Mouse (Mus musculus): Measurements from ENCODE around the gene Pus3. TPM values are rescaled to one million over a fixed set of nuclear protein-coding genes. Genes with fewer than 3 reads are reported as not detected.

The Pus3 gene
- polyA plus RNA-seq, 1 experiment from 2014 or later: 23.9 TPM

DNA sequence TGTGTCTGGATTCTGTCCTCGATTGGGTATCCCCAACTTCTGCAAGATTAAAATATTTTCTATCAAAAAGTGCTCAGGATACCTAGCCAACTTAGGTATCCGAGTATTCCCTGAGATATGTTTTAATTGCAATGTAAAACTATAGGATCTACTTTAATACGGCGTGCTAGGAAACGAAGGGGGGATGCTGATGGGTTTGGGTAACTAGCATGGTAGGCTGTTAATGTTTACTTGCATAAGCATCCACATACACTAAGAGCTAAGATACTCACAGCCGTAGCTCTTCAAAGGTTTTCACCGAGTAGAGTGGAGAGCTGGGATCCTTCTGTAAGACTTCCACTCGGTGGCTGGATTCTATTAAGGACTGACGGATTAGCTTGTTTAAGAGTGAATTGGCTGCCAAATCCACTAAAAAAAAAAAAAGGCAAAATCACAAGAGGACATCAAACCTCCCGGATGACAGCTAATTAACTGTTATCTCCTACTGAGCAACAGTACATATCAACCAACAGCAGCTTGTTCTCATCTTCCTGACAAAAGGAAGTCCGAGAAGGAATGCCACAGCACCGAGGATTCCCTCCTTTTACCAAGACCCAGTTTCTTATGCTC lies 1.8 kb upstream of the Pus3 start:
- 53% methylated on average over 12 of the region's 12 CpGs for WGBS
- no peak overlapping the region for H3K9ac ChIP-seq (replicated peaks; ENCODE audit: low read depth, low read length)
- ATAC-seq (ENCODE audit: insufficient number of reproducible peaks, insufficient read depth, low FRiP score, low read depth): no peak
- H3K4me2 ChIP-seq (replicated peaks; ENCODE audit: low read depth, low read length): no peak overlapping the region
- no peaks in the 10 kb centered on the region for H3K27me3 ChIP-seq (ENCODE audit: control insufficient read depth, insufficient read depth, low read length)
- H3K27ac ChIP-seq (ENCODE audit: low read length): no peak overlapping the region
- peaks cover 7% of the 10 kb centered on the region; the same call in 1 of the 2 replicates for H3K36me3 ChIP-seq (ENCODE audit: control insufficient read depth, insufficient read depth, low read length)
- H3K4me3 ChIP-seq (ENCODE audit: low read depth, low read length): no peak overlapping the region
- H3K9me3 ChIP-seq (ENCODE audit: control insufficient read depth, low read depth, low read length): no peaks in the 10 kb centered on the region
- H3K4me1 ChIP-seq (ENCODE audit: control insufficient read depth, insufficient read depth, low read length): peaks cover 12% of the 10 kb centered on the region; the same call in 1 of the 2 replicates

DNA sequence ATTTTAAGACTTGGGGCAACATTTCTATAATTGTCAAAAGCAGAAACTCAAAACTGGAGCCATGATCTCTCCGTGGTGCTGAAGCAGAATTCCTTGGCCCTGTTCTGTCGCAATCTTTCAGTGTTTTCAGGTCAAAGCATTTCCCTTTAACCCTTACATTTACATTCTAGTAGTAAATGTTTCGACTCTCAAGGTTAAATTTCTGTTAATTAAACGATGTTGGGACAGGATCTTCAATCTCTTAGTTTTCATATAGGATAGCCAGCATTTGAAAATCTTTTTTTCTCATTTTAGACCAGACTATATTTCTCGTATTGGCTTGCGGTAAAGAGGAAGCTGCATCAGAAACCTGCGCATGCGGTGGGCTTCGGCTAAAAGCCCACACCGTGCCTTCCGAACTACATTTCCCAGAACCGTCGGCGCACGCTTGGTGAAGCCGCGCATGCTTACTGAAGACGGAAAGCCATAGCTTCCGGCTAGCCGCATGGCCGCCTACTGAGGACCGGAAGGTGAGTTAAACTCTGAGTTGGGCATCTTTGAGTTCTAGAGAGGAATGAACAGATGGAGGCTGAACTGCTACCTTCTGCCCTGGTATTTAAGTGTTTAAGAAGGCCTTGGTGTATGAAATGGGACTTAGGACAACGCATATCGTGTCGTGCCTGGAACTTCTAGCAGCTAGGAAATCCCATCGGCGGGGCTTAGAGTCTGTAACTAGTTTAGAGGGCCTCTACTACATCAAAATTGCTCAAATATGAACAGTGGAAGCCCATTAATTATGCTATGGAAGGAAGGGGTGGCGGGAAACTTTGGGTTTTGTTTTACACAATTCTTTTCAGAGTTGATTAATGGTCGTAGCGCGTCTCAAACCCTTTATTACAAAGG lies 855 bp downstream of the Pus3 start:
- Histone ChIP-seq H3K27me3 (ENCODE audit: control insufficient read depth, insufficient read depth, low read length) (no peaks in the 10 kb centered on the region), H3K4me2 (replicated peaks; ENCODE audit: low read depth, low read length) (peak overlapping the region; percentile 97), H3K4me1 (ENCODE audit: control insufficient read depth, insufficient read depth, low read length) (peaks cover 12% of the 10 kb centered on the region; the same call in 1 of the 2 replicates), H3K9me3 (ENCODE audit: control insufficient read depth, low read depth, low read length) (no peaks in the 10 kb centered on the region), H3K4me3 (ENCODE audit: low read depth, low read length) (peak overlapping the region; percentile 79), H3K36me3 (ENCODE audit: control insufficient read depth, insufficient read depth, low read length) (peaks cover 19% of the 10 kb centered on the region; the same call in 1 of the 2 replicates), H3K27ac (ENCODE audit: low read length) (peak overlapping the region; percentile 58; the same call in 1 of the 2 replicates), H3K9ac (replicated peaks; ENCODE audit: low read depth, low read length) (peak overlapping the region; percentile 50)
- WGBS: 1% methylated on average over 31 of the region's 31 CpGs
- peak; percentile 89; the same call in 1 of the 2 replicates for ATAC-seq (ENCODE audit: insufficient number of reproducible peaks, insufficient read depth, low FRiP score, low read depth)

DNA sequence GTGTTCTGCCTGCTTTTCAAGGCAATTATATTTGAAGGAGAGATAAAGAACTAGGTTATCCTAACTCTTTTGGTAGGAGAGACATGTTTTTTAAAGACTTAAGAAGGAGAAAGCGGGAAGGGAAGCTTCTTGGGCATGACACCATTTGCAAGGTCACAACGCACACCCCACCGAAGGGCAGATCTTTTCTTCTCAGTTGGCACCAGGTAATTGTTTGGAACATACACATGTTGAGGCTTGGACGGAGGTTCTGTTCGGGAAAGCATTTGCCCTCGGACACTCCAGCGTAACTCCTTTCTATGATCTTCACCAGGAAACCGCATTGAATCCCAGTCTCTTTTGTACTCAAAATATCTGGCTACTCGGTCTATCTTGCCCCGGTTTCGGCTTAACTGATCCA lies 2.7 kb downstream of the Pus3 start:
- no peak overlapping the region for H3K9ac ChIP-seq (replicated peaks; ENCODE audit: low read depth, low read length)
- no peak overlapping the region for H3K4me2 ChIP-seq (replicated peaks; ENCODE audit: low read depth, low read length)
- no peak overlapping the region for H3K27ac ChIP-seq (ENCODE audit: low read length)
- H3K4me3 ChIP-seq (ENCODE audit: low read depth, low read length): no peak overlapping the region
- H3K9me3 ChIP-seq (ENCODE audit: control insufficient read depth, low read depth, low read length): no peaks in the 10 kb centered on the region
- no peaks in the 10 kb centered on the region for H3K27me3 ChIP-seq (ENCODE audit: control insufficient read depth, insufficient read depth, low read length)
- ATAC-seq (ENCODE audit: insufficient number of reproducible peaks, insufficient read depth, low FRiP score, low read depth): no peak
- H3K4me1 ChIP-seq (ENCODE audit: control insufficient read depth, insufficient read depth, low read length): peaks cover 12% of the 10 kb centered on the region; the same call in 1 of the 2 replicates
- WGBS: 95% methylated on average over 11 of the region's 11 CpGs
- peaks cover 33% of the 10 kb centered on the region; the same call in 1 of the 2 replicates for H3K36me3 ChIP-seq (ENCODE audit: control insufficient read depth, insufficient read depth, low read length)

GRCm38 (mm10) chr9:35561583-35561982 lies 3.2 kb downstream of the Pus3 start:
- Histone ChIP-seq H3K27ac (ENCODE audit: low read length) (no peak overlapping the region), H3K4me2 (replicated peaks; ENCODE audit: low read depth, low read length) (no peak overlapping the region), H3K9ac (replicated peaks; ENCODE audit: low read depth, low read length) (no peak overlapping the region), H3K4me3 (ENCODE audit: low read depth, low read length) (no peak overlapping the region), H3K9me3 (ENCODE audit: control insufficient read depth, low read depth, low read length) (no peaks in the 10 kb centered on the region), H3K4me1 (ENCODE audit: control insufficient read depth, insufficient read depth, low read length) (peaks cover 12% of the 10 kb centered on the region; the same call in 1 of the 2 replicates), H3K36me3 (ENCODE audit: control insufficient read depth, insufficient read depth, low read length) (peaks cover 37% of the 10 kb centered on the region; the same call in 1 of the 2 replicates), H3K27me3 (ENCODE audit: control insufficient read depth, insufficient read depth, low read length) (no peaks in the 10 kb centered on the region)
- 86% methylated on average over 6 of the region's 6 CpGs for WGBS
- ATAC-seq (ENCODE audit: insufficient number of reproducible peaks, insufficient read depth, low FRiP score, low read depth): no peak

GRCm38 (mm10) chr9:35564536-35565240 lies 6.3 kb downstream of the Pus3 start:
- Histone ChIP-seq H3K36me3 (ENCODE audit: control insufficient read depth, insufficient read depth, low read length) (peaks cover 45% of the 10 kb centered on the region; the same call in 1 of the 2 replicates), H3K27me3 (ENCODE audit: control insufficient read depth, insufficient read depth, low read length) (no peaks in the 10 kb centered on the region), H3K27ac (ENCODE audit: low read length) (no peak overlapping the region), H3K4me2 (replicated peaks; ENCODE audit: low read depth, low read length) (no peak overlapping the region), H3K4me1 (ENCODE audit: control insufficient read depth, insufficient read depth, low read length) (peaks cover 11% of the 10 kb centered on the region; the same call in 1 of the 2 replicates), H3K4me3 (ENCODE audit: low read depth, low read length) (no peak overlapping the region), H3K9ac (replicated peaks; ENCODE audit: low read depth, low read length) (no peak overlapping the region), H3K9me3 (ENCODE audit: control insufficient read depth, low read depth, low read length) (no peaks in the 10 kb centered on the region)
- WGBS: 90% methylated on average over 5 of the region's 5 CpGs
- ATAC-seq (ENCODE audit: insufficient number of reproducible peaks, insufficient read depth, low FRiP score, low read depth): no peak

GRCm38 (mm10) chr9:35567995-35568394 lies 9.6 kb downstream of the Pus3 start:
- no peak overlapping the region for H3K4me2 ChIP-seq (replicated peaks; ENCODE audit: low read depth, low read length)
- no peak overlapping the region for H3K9ac ChIP-seq (replicated peaks; ENCODE audit: low read depth, low read length)
- H3K9me3 ChIP-seq (ENCODE audit: control insufficient read depth, low read depth, low read length): no peaks in the 10 kb centered on the region
- peaks cover 4% of the 10 kb centered on the region; the same call in 1 of the 2 replicates for H3K4me1 ChIP-seq (ENCODE audit: control insufficient read depth, insufficient read depth, low read length)
- H3K27me3 ChIP-seq (ENCODE audit: control insufficient read depth, insufficient read depth, low read length): no peaks in the 10 kb centered on the region
- no peak overlapping the region for H3K27ac ChIP-seq (ENCODE audit: low read length)
- no peak for ATAC-seq (ENCODE audit: insufficient number of reproducible peaks, insufficient read depth, low FRiP score, low read depth)
- peaks cover 33% of the 10 kb centered on the region; the same call in 1 of the 2 replicates for H3K36me3 ChIP-seq (ENCODE audit: control insufficient read depth, insufficient read depth, low read length)
- 87% methylated on average over 3 of the region's 3 CpGs for WGBS
- H3K4me3 ChIP-seq (ENCODE audit: low read depth, low read length): no peak overlapping the region

GRCm38 (mm10) chr9:35569571-35570534 lies 11.5 kb downstream of the Pus3 start, which contains the start of the genes Pate2 and Hyls1:
Pate2 (plus strand) TSS chr9:35570284.
Hyls1 (minus strand) TSS chr9:35570398.
- H3K4me3 ChIP-seq (ENCODE audit: low read depth, low read length): peak within 1 kb of the TSS; percentile 70
- peak within 1 kb of the TSS; percentile 75 for H3K4me2 ChIP-seq (replicated peaks; ENCODE audit: low read depth, low read length)
- H3K9ac ChIP-seq (replicated peaks; ENCODE audit: low read depth, low read length): peak within 1 kb of the TSS; percentile 57
- peak; percentile 98 for ATAC-seq (ENCODE audit: insufficient number of reproducible peaks, insufficient read depth, low FRiP score, low read depth)
- peaks cover 24% of the 10 kb centered on the region; the same call in 1 of the 2 replicates for H3K36me3 ChIP-seq (ENCODE audit: control insufficient read depth, insufficient read depth, low read length)
- peak within 1 kb of the TSS; percentile 62 for H3K27ac ChIP-seq (ENCODE audit: low read length)
- WGBS: under 1% methylated on average over 86 of the region's 86 CpGs
- peaks cover 4% of the 10 kb centered on the region; the same call in 1 of the 2 replicates for H3K4me1 ChIP-seq (ENCODE audit: control insufficient read depth, insufficient read depth, low read length)
- peaks cover 4% of the 10 kb centered on the region; the same call in 1 of the 2 replicates for H3K27me3 ChIP-seq (ENCODE audit: control insufficient read depth, insufficient read depth, low read length)
- no peaks in the 10 kb centered on the region for H3K9me3 ChIP-seq (ENCODE audit: control insufficient read depth, low read depth, low read length)

All from stomach, embryonic 14.5 days (tissue).